Mouse (Mus musculus) B cell, adult (primary cell): ENCODE measurements around the gene Olfr143. TPM values are rescaled to one million over a fixed set of nuclear protein-coding genes. Genes with fewer than 3 reads are reported as not detected.

ENCODE experiments used
- total RNA-seq: library from RNA; stranded (reverse); gene quantifications from 4 replicates; pipeline ENCODE4 v1.2.4, GENCODE M21; 2023; ENCODE audit not compliant: inconsistent age

Olfr143 gene
- total RNA-seq: not detected in 4 replicates

DNA sequence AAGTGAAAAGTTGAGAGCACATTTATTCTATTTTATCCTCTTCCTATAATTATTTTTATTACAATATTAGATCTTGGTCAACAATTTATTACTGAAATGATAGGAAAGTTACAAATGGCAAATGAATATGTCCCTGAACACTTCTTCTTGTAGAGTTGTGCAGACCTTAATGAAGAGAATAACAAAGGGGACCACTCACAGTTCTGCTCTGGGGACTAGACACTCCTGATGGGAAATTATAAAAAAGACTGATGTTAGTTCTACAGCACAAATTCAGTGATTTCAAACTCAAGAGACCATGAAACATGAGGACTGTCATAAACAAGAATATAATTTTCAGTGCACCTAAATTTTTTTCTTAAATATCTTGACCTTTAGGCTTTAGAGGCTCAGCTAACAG is at the start of gene Olfr143:
Olfr143 (plus strand) TSS at position 301 of the 400 bp plus-strand sequence.

DNA sequence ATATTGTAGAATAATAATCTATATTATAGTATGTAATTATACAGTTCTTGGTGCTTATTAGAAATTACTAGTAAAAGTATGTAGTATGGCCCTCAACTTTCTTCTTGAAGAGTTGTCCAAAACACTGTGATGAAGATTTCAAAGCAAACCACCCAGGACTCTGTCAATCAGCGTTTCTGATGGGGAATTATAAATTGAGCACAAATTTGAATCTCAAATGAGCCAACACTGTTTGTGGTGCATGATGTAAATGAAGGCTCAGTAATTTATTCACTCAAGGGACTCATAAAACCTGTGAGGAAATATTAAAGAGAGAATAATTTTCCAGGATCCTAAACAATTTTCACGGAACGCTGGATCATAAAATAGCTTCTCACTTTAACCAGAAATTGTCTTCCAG is 44.5 kb upstream of the Olfr143 start, which contains the start of gene Olfr893:
Olfr893 (plus strand) TSS at position 301 of the 400 bp plus-strand sequence.

GRCm38 (mm10) chr9:38217755-38218154 is 34.8 kb upstream of the Olfr143 start, which contains the start of gene Olfr894:
TSS of gene Olfr894 (plus strand) at chr9:38218055.

GRCm38 (mm10) chr9:38267551-38267950 is 15.0 kb downstream of the Olfr143 start, which contains the start of gene Olfr895:
TSS of gene Olfr895 (plus strand) at chr9:38267851.

GRCm38 (mm10) chr9:38290807-38291206 is 38.2 kb downstream of the Olfr143 start, which contains the start of gene Olfr896-ps1:
TSS of gene Olfr896-ps1 (plus strand) at chr9:38291107.

Other genes with a start within 250 kb of the Olfr143 start
- not detected in 4 replicates for gene Olfr883, start 227.0 kb upstream of the Olfr143 start, total RNA-seq
- not detected in 4 replicates for gene Olfr884, start 206.2 kb upstream of the Olfr143 start, total RNA-seq
- not detected in 4 replicates for gene Olfr885, start 191.5 kb upstream of the Olfr143 start, total RNA-seq
- not detected in 4 replicates for gene Olfr887, start 168.7 kb upstream of the Olfr143 start, total RNA-seq
- gene Olfr888, start 144.6 kb upstream of the Olfr143 start, total RNA-seq: not detected in 4 replicates
- gene Olfr889, start 137.6 kb upstream of the Olfr143 start, total RNA-seq: not detected in 4 replicates
- not detected in 4 replicates for gene Olfr890, start 110.3 kb upstream of the Olfr143 start, total RNA-seq
- not detected in 4 replicates for gene Olfr891, start 72.0 kb upstream of the Olfr143 start, total RNA-seq
- not detected in 4 replicates for gene Olfr893, start 44.4 kb upstream of the Olfr143 start, total RNA-seq
- not detected in 4 replicates for gene Olfr894, start 34.7 kb upstream of the Olfr143 start, total RNA-seq
- gene Olfr895, start 15.1 kb downstream of the Olfr143 start, total RNA-seq: not detected in 4 replicates
- not detected in 4 replicates for gene Olfr896-ps1, start 38.3 kb downstream of the Olfr143 start, total RNA-seq
- not detected in 4 replicates for gene Olfr25, start 76.3 kb downstream of the Olfr143 start, total RNA-seq
- gene Olfr898, start 95.6 kb downstream of the Olfr143 start, total RNA-seq: not detected in 4 replicates
- not detected in 4 replicates for gene Olfr250, start 114.1 kb downstream of the Olfr143 start, total RNA-seq
- not detected in 4 replicates for gene Olfr251, start 124.3 kb downstream of the Olfr143 start, total RNA-seq
- gene Olfr147, start 148.9 kb downstream of the Olfr143 start, total RNA-seq: not detected in 4 replicates
- not detected in 4 replicates for gene Olfr901, start 176.7 kb downstream of the Olfr143 start, total RNA-seq
- gene Olfr902, start 194.9 kb downstream of the Olfr143 start, total RNA-seq: not detected in 4 replicates
- not detected in 4 replicates for gene Olfr904, start 210.4 kb downstream of the Olfr143 start, total RNA-seq
- not detected in 4 replicates for gene Olfr905, start 218.3 kb downstream of the Olfr143 start, total RNA-seq
- not detected in 4 replicates for gene Olfr906, start 234.3 kb downstream of the Olfr143 start, total RNA-seq
- gene Olfr907, start 243.0 kb downstream of the Olfr143 start, total RNA-seq: not detected in 4 replicates